Mouse (Mus musculus): ENCODE data around the gene Gm15056.

- TF ChIP-seq CTCF (IDR thresholded peaks at IDR 0.05; ENCODE audit: borderline replicate concordance, insufficient read depth, low read depth, low read length) (no peak), POLR2A (IDR thresholded peaks at IDR 0.05; ENCODE audit: borderline replicate concordance, insufficient read depth, low read length) (no peak)
These were observed at the start of gene Gm15056 for GRCm38 (mm10) chr8:20902527-20902926.

Measured in cerebellum, adult 2 months (tissue).